Mouse (Mus musculus): ENCODE measurements around the gene Cript. TPM values are rescaled to one million over a fixed set of nuclear protein-coding genes. Genes with fewer than 3 reads are reported as not detected.
"Not testable (repeated sequence)": the region's sequence is repeated elsewhere in the genome, so short reads cannot be mapped to it uniquely, and the experiment has no call there.

The Cript gene
- total RNA-seq, 2 experiments from 2014 or later = 65.7 to 68.1 TPM

GRCm38 (mm10) chr17:87044796-87045195 is 19.4 kb downstream of the Cript start:
- no peak for DNase-seq
- intact Hi-C loops (cut with DNase I) = loop anchor here (5.0 to 10.0 kb wide), 2 partner anchors 80 to 127 kb away; partner anchors contain the start of genes Rhoq and Tmem247

DNA sequence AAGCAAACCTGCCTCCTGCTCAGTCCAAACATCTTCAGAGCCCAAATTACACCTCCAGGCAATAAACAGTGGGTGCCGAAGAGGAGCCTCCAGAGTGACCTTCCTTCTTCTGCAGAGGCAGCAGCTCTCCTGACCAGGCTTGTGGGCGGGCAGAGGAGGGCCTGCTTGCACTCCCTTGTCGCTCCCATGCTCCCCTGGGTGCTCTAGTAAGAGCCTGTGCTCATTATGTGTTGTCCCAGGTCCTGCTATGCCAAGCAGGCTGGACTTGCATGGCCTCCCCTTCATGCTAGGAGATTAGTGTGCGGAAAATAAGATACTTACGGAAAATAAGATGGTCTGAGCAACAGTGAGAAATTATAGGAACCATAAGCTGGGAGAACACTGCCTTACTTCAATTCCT is 24.3 kb downstream of the Cript start:
- intact Hi-C loops (cut with DNase I) = loop anchor here (10.0 kb wide), 1 partner anchor 85 kb away; the partner anchor contains the start of gene Rhoq
- DNase-seq = no peak

GRCm38 (mm10) chr17:87050469-87051175 is 25.3 kb downstream of the Cript start:
- intact Hi-C loops (cut with DNase I) = no loop called here

GRCm38 (mm10) chr17:87051652-87052051 is 26.3 kb downstream of the Cript start:
- intact Hi-C loops (cut with DNase I) = no loop called here
- no peak for DNase-seq

More at GRCm38 (mm10) chr17:87050469-87051175, 25.3 kb downstream of the Cript start:
- DNase-seq = peak; percentile 48

DNA sequence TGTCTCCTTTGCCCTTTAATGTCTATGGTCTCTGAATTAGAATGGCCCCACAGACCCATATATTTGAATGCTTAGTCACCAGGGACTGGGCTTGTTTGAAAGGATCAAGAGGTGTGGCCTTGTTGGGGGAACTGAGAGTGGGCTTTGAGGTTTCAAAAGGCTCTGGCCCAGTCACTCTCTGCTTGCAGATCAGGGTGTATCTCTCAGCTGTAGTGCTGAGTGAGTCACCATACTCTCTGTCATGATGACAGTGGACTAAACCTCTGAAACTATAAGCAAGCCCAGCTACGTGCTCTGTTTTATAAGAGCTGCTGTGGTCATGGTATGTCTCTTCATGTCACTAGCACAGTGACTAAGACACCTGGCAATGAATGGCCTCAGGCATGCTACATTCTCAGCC is 27.1 kb downstream of the Cript start:
- DNase-seq = no peak
- intact Hi-C loops (cut with DNase I) = no loop called here

DNA sequence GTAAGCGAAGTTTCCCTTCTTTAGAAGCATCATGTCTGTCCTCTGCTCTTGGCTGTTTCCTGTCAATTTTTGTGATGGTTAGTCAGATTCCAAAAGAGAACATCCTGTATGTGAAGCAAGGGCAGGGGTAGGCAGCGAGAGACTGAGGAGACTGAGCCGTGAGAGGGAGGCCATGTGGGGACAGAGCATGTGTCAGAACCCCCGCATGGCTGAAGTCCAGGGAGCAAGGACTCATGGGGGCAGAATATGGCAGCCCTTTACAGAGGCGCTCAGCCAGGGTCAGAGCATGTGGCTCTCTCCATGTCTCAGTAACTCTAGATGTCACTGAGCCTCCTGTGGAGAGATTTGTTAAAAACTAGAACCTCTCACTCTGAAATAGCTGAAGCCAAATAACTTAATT is 28.6 kb downstream of the Cript start:
- intact Hi-C loops (cut with DNase I) = no loop called here
- DNase-seq = no peak

- DNase-seq = peak; percentile 21
- intact Hi-C loops (cut with DNase I) = no loop called here
These were observed 29.7 kb downstream of the Cript start for GRCm38 (mm10) chr17:87055051-87055459.

DNA sequence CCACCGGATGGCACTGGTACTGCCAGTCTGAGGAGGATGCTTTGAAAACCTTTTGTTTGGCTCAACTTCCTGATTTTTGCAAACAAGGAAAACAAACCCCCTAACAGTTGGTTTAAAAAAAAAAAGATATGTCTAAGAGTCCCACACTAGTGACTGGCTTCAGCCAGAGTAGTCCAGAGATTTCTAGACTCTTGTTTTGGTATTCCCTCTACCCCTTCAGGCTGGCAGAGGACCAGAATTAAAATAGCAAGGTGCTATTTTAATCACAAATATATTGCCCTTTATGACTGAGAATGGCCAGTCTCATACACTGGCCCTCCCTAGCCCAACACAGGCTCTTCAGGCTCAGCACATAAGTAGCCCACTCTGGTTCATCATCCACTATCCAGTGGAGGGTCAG is 30.3 kb downstream of the Cript start:
- intact Hi-C loops (cut with DNase I) = no loop called here
- no peak for DNase-seq

GRCm38 (mm10) chr17:87056761-87057160 is 31.4 kb downstream of the Cript start:
- intact Hi-C loops (cut with DNase I) = no loop called here
- DNase-seq = no peak

DNA sequence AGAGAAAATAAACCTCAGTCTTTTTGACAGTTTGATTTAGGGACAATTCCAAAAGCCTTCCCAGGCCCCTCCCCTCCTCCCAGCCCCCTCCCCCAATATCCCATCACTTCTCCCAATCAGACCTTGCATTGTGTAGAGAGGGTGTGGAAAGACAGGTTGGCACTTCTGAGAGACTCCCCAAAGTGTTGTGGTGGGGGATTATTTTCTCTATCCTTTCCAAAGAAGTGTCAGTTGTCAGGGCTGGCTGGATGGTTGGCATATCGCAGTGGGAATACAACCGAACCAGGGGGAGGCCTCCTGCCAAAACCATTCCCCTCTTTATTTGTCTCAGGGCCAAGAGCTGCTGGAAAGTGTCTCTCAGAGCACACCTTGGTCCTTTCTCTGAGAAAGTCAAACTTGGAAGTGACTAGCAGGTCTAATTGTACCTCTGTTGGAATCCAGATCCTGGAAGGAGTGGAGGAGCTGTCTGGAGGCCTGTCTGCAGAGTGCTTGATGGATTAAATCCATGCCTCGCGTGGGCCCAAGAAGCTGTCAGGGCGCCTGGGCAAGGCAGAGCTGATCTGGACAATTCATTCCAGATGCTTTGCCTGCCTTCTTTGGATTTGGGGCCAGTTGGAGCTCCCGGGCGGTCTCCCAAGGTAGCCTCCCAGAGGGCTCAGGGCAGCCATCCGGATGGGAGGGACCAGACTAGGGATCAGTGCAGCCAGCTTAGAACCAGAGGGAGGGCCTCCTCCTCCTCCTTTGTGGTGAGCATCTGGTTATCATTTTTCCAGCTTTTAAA is 32.3 kb downstream of the Cript start:
- DNase-seq = no peak
- intact Hi-C loops (cut with DNase I) = no loop called here

DNA sequence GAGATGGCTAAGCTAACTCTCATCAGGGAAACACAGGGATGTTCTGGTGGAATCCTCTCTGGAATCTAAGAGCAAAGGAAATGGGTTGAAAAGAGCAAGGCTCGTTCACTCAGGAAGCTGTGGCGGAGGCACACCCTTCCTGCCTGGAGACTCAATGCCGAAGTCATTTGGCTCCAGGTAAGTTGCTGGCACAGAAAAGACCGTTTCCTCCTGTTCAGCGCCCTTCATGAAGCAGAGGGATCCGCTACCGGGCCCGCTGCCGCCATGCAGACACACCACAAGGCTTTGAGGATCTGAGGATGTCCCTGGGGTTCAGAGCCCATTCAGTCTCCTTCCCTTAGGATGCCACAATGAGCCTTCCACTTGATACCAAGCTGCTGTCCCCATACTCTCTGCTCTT is 37.3 kb downstream of the Cript start:
- intact Hi-C loops (cut with DNase I) = no loop called here
- DNase-seq = no peak

DNA sequence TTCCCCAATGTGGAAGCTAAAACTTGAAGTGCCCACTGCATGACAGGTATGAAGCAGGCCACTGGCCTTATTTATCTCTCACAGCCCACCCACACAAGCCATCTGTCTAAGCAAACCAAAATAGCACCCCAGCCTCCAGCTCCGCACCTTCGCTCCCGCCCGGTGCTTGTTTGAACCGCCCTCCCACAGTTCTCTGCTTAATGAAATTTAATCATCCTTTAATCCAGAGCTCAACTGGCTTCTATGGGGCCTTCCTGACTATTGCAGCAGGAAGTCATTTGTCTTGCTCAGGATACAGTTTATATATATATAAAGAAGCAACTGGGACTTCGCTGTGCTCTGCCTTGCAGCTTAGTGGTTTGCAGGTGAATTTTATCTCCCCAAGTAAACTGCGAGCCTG is 38.1 kb downstream of the Cript start:
- intact Hi-C loops (cut with DNase I) = no loop called here
- no peak for DNase-seq

- intact Hi-C loops (cut with DNase I) = no loop called here
- no peak for DNase-seq
These were observed 38.6 kb downstream of the Cript start for GRCm38 (mm10) chr17:87063969-87064368.

GRCm38 (mm10) chr17:87068997-87069396 is 43.6 kb downstream of the Cript start:
- DNase-seq = no peak

GRCm38 (mm10) chr17:87072183-87072582 is 46.8 kb downstream of the Cript start:
- DNase-seq = not testable (repeated sequence)
- intact Hi-C loops (cut with DNase I) = loop anchor here (5.0 kb wide), 1 partner anchor 280 kb away; no protein-coding TSS in a partner anchor

More at GRCm38 (mm10) chr17:87068997-87069396, 43.6 kb downstream of the Cript start:
- intact Hi-C loops (cut with DNase I) = no loop called here

DNA sequence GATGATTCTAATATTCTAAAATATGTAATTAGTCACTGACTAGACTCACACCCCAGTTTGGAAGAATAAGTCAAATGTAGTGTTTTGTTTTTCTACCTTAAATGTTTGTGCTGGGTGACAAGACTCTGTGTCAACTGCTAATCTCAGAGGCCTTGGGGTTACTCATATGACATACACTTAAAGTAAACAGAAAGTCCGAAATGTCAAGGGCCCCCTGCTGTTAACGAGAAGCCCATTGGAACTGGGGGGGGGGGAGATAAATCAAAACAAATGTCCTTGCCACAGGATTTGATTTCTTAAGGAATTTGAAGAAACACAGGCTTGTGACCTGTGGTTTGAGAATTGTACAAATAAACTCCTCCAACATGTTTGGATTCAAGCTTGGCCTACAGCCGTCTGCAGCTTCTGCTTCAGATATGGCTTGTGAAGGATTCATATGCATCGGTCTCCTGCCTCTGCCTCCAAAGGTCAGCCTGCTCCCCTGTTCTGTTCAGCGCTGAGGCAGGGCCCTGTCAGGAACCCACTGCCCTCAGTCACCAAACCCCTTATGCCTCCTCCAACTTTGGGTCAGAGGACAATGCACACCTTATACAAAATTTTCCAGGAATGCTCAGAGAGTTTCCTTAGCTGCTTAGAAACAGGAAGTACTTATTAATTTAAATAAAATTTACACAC is 47.6 kb downstream of the Cript start:
- intact Hi-C loops (cut with DNase I) = loop anchor here (5.0 kb wide), 1 partner anchor 279 kb away; no protein-coding TSS in a partner anchor
- DNase-seq = no peak

DNA sequence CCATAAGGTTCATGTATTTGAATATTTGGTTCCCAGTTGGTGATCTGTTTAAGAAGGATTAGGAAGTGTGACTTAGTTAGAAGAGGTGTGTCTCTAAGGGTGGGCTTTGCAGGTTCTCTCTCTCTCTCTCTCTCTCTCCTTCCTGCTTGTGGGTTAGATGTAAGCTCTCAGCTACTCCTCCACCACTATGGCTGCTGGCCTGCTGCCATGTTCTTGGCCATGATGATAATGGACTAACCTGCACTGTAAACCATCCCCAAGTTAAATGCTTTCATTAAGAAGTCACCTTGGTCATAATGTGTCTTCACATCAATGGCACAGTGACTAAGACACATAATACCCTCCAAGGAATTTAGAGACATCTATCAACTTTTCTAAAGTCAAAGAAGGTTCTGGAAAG is 48.1 kb downstream of the Cript start:
- no peak for DNase-seq
- intact Hi-C loops (cut with DNase I) = loop anchor here (5.0 kb wide), 1 partner anchor 279 kb away; no protein-coding TSS in a partner anchor

DNA sequence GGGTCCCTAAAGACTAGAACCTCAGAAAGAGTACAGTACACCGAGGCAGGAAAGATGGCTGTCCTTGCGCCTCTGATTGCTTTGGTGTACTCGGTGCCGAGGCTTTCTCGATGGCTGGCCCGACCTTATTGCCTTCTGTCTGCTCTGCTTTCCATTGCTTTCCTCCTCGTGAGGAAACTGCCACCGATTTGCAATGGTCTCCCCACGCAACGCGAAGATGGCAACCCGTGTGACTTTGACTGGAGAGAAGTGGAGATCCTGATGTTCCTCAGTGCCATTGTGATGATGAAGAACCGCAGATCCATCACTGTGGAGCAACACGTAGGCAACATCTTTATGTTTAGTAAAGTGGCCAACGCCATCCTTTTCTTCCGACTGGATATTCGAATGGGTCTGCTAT is 52.9 kb downstream of the Cript start:
- DNase-seq; intact Hi-C loops (cut with DNase I): not testable (repeated sequence)

DNA sequence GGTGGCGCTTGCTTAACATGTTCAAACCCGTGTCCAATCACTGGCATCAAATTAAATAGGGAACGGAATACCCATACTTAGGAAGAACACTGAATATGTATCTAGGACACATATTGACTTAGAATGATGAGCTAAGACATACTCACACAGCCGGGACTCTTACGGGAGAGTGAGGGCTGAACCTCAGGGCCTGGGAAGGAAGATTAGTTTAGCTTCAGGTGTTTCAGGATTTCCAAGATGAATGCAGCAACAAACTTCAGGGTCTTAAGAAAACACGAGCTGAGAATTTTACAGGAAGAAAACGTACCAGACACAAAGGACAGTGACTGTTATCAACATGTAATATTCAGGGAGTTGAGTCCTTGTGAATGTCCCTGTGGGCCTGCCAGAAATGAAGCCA is 55.4 kb downstream of the Cript start:
- no peak for DNase-seq
- intact Hi-C loops (cut with DNase I) = no loop called here

- DNase-seq = no peak
- intact Hi-C loops (cut with DNase I) = no loop called here
These were observed 57.2 kb downstream of the Cript start for GRCm38 (mm10) chr17:87082547-87082946.

DNA sequence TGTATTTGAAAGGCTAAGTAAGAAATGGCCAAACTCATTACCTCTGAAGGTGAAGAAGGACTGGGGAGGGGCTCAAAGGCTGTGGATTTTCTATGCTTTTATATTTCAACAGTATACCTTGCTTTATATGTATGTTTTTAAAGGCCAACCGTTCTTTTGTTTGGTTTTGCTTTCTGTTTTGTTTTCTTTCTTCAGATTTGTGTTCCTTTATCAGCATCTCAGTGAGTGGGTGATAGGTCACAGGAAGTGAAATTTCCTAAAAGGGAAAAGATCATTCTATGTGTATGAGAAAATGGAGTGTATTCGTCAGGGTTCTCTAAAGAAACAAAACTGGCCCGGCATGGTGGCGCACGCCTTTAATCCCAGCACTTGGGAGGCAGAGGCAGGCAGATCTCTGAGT is 58.3 kb downstream of the Cript start:
- intact Hi-C loops (cut with DNase I) = no loop called here
- DNase-seq = no peak

Measured in left cerebral cortex, postnatal 4 days (tissue).